Mouse (Mus musculus) forebrain, embryonic 11.5 days (tissue): ENCODE measurements around the gene Qpctl. TPM values are rescaled to one million over a fixed set of nuclear protein-coding genes. Genes with fewer than 3 reads are reported as not detected.

Experiments used
- ATAC-seq: fragments of 200-750 bp; cut with Nextera tagmentation; replicated peaks from 2 replicates; pipeline ENCODE4 v1.8.0; 2017; ENCODE audit warnings: moderate TSS enrichment; ENCODE audit not compliant: low FRiP score
- DNase-seq: peaks from one replicate; pipeline ENCODE4 v3.0.0-alpha.2; 2017; ENCODE audit warnings: low spot score
- H3K27ac ChIP-seq: fragments of 300-500 bp; sonication (generic); 2 replicates; pipeline ENCODE4 v1.5.1; 2014; ENCODE audit warnings: low read depth, low read length
- H3K27me3 ChIP-seq: fragments of 300-500 bp; sonication (generic); 2 replicates; pipeline ENCODE4 v1.6.1; 2014; ENCODE audit warnings: mild to moderate bottlenecking, low read length, mixed read lengths; ENCODE audit not compliant: control insufficient read depth, insufficient read depth
- H3K36me3 ChIP-seq: fragments of 300-500 bp; sonication (generic); 2 replicates; pipeline ENCODE4 v1.6.1; 2014; ENCODE audit warnings: mild to moderate bottlenecking, low read length, moderate library complexity, mixed read lengths; ENCODE audit not compliant: control insufficient read depth, insufficient read depth
- H3K4me1 ChIP-seq: fragments of 300-500 bp; sonication (generic); replicated peaks from 2 replicates; pipeline ENCODE4 v1.6.1; 2014; ENCODE audit warnings: low read length, mixed read lengths; ENCODE audit not compliant: control insufficient read depth, insufficient read depth
- H3K4me2 ChIP-seq: fragments of 300-500 bp; sonication (generic); 2 replicates; pipeline ENCODE4 v1.6.1; 2014; ENCODE audit warnings: low read depth, mild to moderate bottlenecking, low read length, moderate library complexity, mixed read lengths; ENCODE audit not compliant: severe bottlenecking
- H3K4me3 ChIP-seq: fragments of 300-500 bp; sonication (generic); 2 replicates; pipeline ENCODE4 v1.5.1; 2014; ENCODE audit warnings: low read depth, low read length
- H3K9ac ChIP-seq: fragments of 300-500 bp; sonication (generic); 2 replicates; pipeline ENCODE4 v1.6.1; 2014; ENCODE audit warnings: low read length
- H3K9me3 ChIP-seq: fragments of 300-500 bp; sonication (generic); 2 replicates; pipeline ENCODE4 v1.6.1; 2016; ENCODE audit warnings: low read length, mixed read lengths; ENCODE audit not compliant: control insufficient read depth
- WGBS: fragments of 180-500 bp; shearing (Covaris S2); extraction: QIAGEN DNeasy Blood & Tissue Kit; methylation state at CpG from one replicate; pipeline ENCODE4 v1.1.7; 2014; 5-methylcytosine and 5-hydroxymethylcytosine counted together
- polyA plus RNA-seq: library from polyadenylated mRNA; unstranded; fragments of >200 nt; fragmentation: Nextera tagmentation; extraction: Ambion mirVana; gene quantifications from 2 replicates; pipeline ENCODE4 v1.2.1, GENCODE M21; 2014

The Qpctl gene
- polyA plus RNA-seq, 1 experiment from 2014 or later: 13.9 TPM

GRCm38 (mm10) chr7:19107436-19107835 lies 41.7 kb downstream of the Qpctl start:
- H3K4me2 ChIP-seq: no peak overlapping the region
- H3K36me3 ChIP-seq: no peaks in the 10 kb centered on the region
- no peak overlapping the region for H3K9ac ChIP-seq
- DNase-seq (no peak), ATAC-seq (no peak)
- WGBS: 71% methylated on average over 3 of the region's 3 CpGs
- no peaks in the 10 kb centered on the region for H3K27me3 ChIP-seq
- no peak overlapping the region for H3K4me3 ChIP-seq
- no peaks in the 10 kb centered on the region for H3K4me1 ChIP-seq
- no peaks in the 10 kb centered on the region for H3K9me3 ChIP-seq
- H3K27ac ChIP-seq: no peak overlapping the region

- Histone ChIP-seq H3K9me3 (no peaks in the 10 kb centered on the region), H3K27me3 (no peaks in the 10 kb centered on the region), H3K4me3 (no peak overlapping the region), H3K4me1 (no peaks in the 10 kb centered on the region), H3K27ac (no peak overlapping the region), H3K36me3 (no peaks in the 10 kb centered on the region), H3K4me2 (no peak overlapping the region), H3K9ac (no peak overlapping the region)
- no peak for ATAC-seq
- no peak for DNase-seq
- WGBS: 87% methylated on average over 2 of the region's 2 CpGs
Observed at GRCm38 (mm10) chr7:19104486-19104885, 44.6 kb downstream of the Qpctl start.

GRCm38 (mm10) chr7:19103741-19104140 lies 45.4 kb downstream of the Qpctl start:
- no peaks in the 10 kb centered on the region for H3K27me3 ChIP-seq
- no peaks in the 10 kb centered on the region for H3K36me3 ChIP-seq
- no peak overlapping the region for H3K4me3 ChIP-seq
- no peaks in the 10 kb centered on the region for H3K9me3 ChIP-seq
- no peak overlapping the region for H3K9ac ChIP-seq
- no peak overlapping the region for H3K27ac ChIP-seq
- no peak overlapping the region for H3K4me2 ChIP-seq
- no peak for ATAC-seq
- no peak for DNase-seq
- H3K4me1 ChIP-seq: no peaks in the 10 kb centered on the region

- no peak overlapping the region for H3K9ac ChIP-seq
- 79% methylated on average over 1 of the region's 1 CpGs for WGBS
- no peak overlapping the region for H3K4me3 ChIP-seq
- H3K36me3 ChIP-seq: no peaks in the 10 kb centered on the region
- H3K27ac ChIP-seq: no peak overlapping the region
- no peak for DNase-seq
- H3K4me1 ChIP-seq: peaks cover 14% of the 10 kb centered on the region
- H3K27me3 ChIP-seq: no peaks in the 10 kb centered on the region
- no peak for ATAC-seq
- H3K4me2 ChIP-seq: no peak overlapping the region
- no peaks in the 10 kb centered on the region for H3K9me3 ChIP-seq
Observed at GRCm38 (mm10) chr7:19100290-19100689, 48.8 kb downstream of the Qpctl start.

DNA sequence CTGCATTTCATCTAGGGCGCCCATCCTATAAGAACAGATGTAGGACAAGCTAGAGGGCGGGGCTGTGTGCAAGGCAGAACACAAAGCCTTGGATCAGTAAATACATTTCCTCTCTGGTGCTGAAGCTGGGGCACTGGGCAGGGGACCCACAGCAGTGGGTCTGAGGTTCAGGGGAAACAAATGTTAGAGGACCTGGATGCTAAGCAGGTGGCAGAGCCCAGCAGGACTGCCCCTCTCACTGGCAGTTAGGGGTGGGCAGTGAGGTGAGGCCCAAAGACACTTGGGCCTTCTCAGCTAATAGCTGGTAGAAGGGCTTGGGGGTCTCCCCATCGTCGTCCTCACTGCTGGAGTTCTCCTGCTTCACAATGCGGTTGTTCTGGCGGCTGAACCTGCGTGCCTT lies 50.3 kb downstream of the Qpctl start:
- Histone ChIP-seq H3K27ac (no peak overlapping the region), H3K4me1 (peaks cover 14% of the 10 kb centered on the region), H3K36me3 (no peaks in the 10 kb centered on the region), H3K4me3 (no peak overlapping the region), H3K9ac (no peak overlapping the region), H3K9me3 (no peaks in the 10 kb centered on the region), H3K4me2 (no peak overlapping the region), H3K27me3 (no peaks in the 10 kb centered on the region)
- DNase-seq (no peak), ATAC-seq (no peak)
- WGBS: 61% methylated on average over 7 of the region's 7 CpGs

GRCm38 (mm10) chr7:19097863-19098262 lies 51.2 kb downstream of the Qpctl start:
- Histone ChIP-seq H3K9me3 (no peaks in the 10 kb centered on the region), H3K9ac (no peak overlapping the region), H3K4me3 (no peak overlapping the region), H3K4me2 (no peak overlapping the region), H3K36me3 (no peaks in the 10 kb centered on the region), H3K4me1 (peaks cover 22% of the 10 kb centered on the region), H3K27ac (no peak overlapping the region), H3K27me3 (no peaks in the 10 kb centered on the region)
- DNase-seq (no peak), ATAC-seq (no peak)

DNA sequence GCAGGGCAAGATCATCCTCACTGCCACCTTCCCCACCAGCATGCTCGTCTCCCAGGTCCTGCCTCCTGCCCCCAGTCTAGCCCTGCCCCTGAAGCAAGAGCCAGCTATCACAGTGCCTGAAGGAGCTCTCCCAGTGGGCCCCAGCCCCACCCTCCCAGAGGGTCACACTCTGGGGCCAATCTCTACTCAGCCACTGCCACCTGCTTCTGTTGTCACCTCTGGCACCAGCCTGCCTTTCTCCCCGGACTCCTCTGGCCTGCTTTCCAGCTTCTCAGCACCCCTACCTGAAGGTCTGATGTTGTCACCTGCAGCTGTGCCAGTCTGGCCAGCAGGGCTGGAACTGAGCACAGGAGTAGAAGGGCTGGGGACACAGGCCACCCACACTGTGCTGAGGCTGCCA lies 51.9 kb downstream of the Qpctl start:
- H3K9me3 ChIP-seq: no peaks in the 10 kb centered on the region
- H3K27ac ChIP-seq: no peak overlapping the region
- DNase-seq (no peak), ATAC-seq (no peak)
- H3K9ac ChIP-seq: no peak overlapping the region
- H3K4me2 ChIP-seq: no peak overlapping the region
- WGBS: 66% methylated on average over 2 of the region's 2 CpGs
- H3K27me3 ChIP-seq: no peaks in the 10 kb centered on the region
- H3K4me1 ChIP-seq: peaks cover 28% of the 10 kb centered on the region
- H3K36me3 ChIP-seq: no peaks in the 10 kb centered on the region
- no peak overlapping the region for H3K4me3 ChIP-seq

DNA sequence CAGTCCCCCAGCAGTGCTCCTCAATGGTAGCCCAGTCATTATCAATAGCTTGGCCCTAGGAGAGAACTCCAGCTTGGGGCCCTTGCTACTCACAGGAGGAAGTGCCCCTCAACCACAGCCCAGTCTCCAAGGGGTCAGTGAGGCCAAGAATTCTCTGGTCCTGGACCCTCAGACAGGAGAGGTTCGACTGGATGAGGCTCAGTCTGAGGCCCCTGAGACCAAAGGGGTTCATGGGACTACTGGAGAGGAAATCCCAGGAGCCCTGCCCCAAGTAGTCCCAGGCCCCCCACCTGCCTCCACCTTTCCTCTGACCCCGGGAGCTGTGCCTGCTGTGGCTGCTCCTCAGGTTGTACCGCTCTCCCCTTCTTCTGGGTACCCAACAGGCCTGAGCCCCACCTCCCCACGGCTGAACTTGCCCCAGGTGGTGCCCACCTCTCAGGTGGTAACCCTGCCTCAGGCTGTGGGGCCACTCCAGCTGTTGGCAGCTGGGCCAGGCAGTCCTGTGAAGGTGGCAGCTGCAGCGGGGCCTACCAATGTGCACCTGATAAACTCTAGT lies 52.6 kb downstream of the Qpctl start:
- peak overlapping the region; percentile 72 for H3K4me3 ChIP-seq
- DNase-seq (no peak), ATAC-seq (no peak)
- peaks cover 4% of the 10 kb centered on the region for H3K27me3 ChIP-seq
- no peaks in the 10 kb centered on the region for H3K9me3 ChIP-seq
- no peaks in the 10 kb centered on the region for H3K36me3 ChIP-seq
- H3K9ac ChIP-seq: peak overlapping the region; percentile 93
- H3K4me1 ChIP-seq: peaks cover 32% of the 10 kb centered on the region
- peak overlapping the region; percentile 95 for H3K4me2 ChIP-seq
- 52% methylated on average over 5 of the region's 5 CpGs for WGBS
- no peak overlapping the region for H3K27ac ChIP-seq

GRCm38 (mm10) chr7:19095751-19096110 lies 53.4 kb downstream of the Qpctl start:
- 0 out of 2 replicates have a peak overlapping the region, but pooled peaks have one; percentile 12 for H3K27ac ChIP-seq
- DNase-seq (peak; percentile 86), ATAC-seq (no peak)
- no peaks in the 10 kb centered on the region for H3K9me3 ChIP-seq
- peak overlapping the region; percentile 93 for H3K9ac ChIP-seq
- H3K27me3 ChIP-seq: peaks cover 11% of the 10 kb centered on the region
- no peaks in the 10 kb centered on the region for H3K36me3 ChIP-seq
- peaks cover 33% of the 10 kb centered on the region for H3K4me1 ChIP-seq
- peak overlapping the region; percentile 95 for H3K4me2 ChIP-seq
- peak overlapping the region; percentile 72 for H3K4me3 ChIP-seq
- WGBS: under 1% methylated on average over 19 of the region's 19 CpGs
